Mouse (Mus musculus): ENCODE measurements at regions not wholly inside any gene's neighbourhood (a gene's known extent, or its start where the extent isn't known, plus 50 kb on each side); places are given as distances from the start of the nearest gene placed in this dataset.

GRCm38 (mm10) chr13:112134701-112135100 is 153.6 kb upstream of the Ankrd55 start:
- TF ChIP-seq CTCF (IDR thresholded peaks at IDR 0.05; ENCODE audit: insufficient read depth, low read depth, low read length) (no peak), POLR2A (IDR thresholded peaks at IDR 0.05; ENCODE audit: insufficient read depth, low read depth, low read length) (no peak)

All from olfactory bulb, adult 2 months (tissue).